Mouse (Mus musculus) megakaryocyte, embryonic 14.5 days (primary cell): ENCODE measurements around the gene Tor1b.

Experiments
- FLI1 ChIP-seq: IDR thresholded peaks from 2 replicates; pipeline ENCODE4 v1.6.1; 2012; ENCODE audit warnings: low read length, inconsistent platforms, mixed read lengths
- GATA1 ChIP-seq: IDR thresholded peaks from 3 replicates; pipeline ENCODE4 v1.6.1; 2012; ENCODE audit warnings: mixed read lengths, low read length, inconsistent platforms, borderline replicate concordance

GRCm38 (mm10) chr2:30914836-30915235, 37.9 kb upstream of the Tor1b start:
- TF ChIP-seq GATA1, result no peak
- no peak for TF ChIP-seq FLI1
